Mouse (Mus musculus) left cerebral cortex, adult 18-20 months (tissue): Measurements from ENCODE around the gene Spc25. TPM values are rescaled to one million over a fixed set of nuclear protein-coding genes. Genes with fewer than 3 reads are reported as not detected.

Experiments
- DNase-seq, 2 experiments: peaks; one replicate each; pipeline ENCODE4 v3.0.0; 2021 to 2022; ENCODE audit warnings: low spot score in 2 of 2, mixed read lengths in 1 of 2
- total RNA-seq, 2 experiments: library from RNA; stranded (reverse); gene quantifications; 2 replicates each; pipeline ENCODE4 v1.2.3; 2021

Gene Spc25
- total RNA-seq, 2 experiments from 2014 or later: 0.81 to 0.91 TPM

- DNase-seq: peak; percentile 29 to 43
Measured at GRCm38 (mm10) chr2:69188732-69189131, 17.3 kb downstream of the Spc25 start.

DNA sequence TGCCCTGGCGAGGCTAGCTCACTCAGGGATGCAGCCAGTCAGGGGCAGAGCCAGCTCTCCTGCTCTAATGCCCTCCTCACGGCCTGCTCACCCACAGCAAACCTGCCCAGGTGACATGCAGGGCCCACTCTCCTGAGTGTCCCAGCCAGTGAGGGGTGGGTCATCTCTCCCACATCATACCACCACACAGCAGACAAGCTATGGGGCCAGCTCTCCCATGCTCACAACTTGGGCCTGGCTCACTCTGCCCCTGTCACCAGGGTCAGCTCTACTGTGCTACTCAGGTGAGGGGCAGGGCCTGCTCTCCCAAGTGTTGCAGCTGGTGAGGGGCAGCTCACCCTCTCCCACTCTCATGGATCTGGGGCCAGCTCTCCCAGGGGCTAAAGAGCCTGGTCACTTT is 18.0 kb downstream of the Spc25 start:
- no peak for DNase-seq

DNA sequence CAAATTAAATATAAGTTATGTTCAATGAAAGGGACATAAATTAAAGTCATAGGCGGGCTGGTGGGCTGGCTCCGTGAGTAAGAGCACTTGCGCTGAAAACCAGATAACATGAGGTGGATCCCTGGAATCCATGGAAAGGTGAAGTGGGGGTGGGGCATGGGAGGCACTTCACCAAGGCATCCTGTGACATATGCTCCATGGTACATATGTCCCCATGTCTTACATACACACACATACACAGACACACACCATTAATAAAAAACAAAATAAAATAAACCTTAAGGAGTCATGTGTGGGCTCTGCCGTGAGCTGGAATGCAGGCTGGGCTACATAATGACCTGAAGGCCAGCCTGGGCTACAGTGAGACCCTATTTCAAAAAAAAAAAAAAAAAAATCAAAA is 26.3 kb downstream of the Spc25 start:
- no peak for DNase-seq

DNA sequence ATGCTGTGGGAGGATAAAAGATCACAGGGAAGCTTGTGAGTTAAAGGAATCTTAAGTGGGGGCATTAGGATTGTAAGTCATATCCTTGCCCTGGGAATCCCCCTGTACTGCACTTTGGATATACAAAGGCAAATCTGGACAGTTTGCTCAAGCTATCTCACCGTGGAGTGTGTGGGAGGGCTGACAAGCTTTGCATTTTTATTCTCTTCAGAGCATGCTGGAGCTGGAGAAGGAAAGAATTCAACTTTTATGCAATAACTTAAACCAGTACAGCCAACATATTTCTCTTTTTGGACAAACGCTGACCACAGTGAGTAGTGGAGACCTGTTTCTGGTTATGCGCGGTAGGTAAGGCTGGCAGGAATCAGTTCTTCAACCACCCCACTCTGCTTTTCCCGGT is 30.7 kb downstream of the Spc25 start:
- DNase-seq: peak; percentile 17 to 36

GRCm38 (mm10) chr2:69170395-69171077 is 35.5 kb downstream of the Spc25 start:
- DNase-seq: no peak

DNA sequence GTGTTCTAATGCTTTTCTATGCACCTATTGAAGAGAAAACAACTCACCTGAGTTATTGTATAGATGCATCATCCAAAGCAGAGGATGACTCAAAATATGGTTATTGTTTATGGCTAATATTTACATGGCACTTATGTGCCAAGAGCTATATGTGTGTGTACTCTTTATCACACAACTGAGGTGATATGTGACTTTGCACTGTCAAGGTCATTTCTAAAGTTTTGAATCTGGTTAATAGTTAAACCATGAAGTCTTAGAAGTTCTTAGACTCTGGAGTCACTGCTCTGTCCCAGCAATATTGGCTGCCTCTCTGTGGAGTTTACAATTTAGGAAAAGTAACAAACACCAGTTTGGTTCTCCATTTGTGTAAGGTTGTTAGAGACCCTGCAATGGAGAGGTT is 47.1 kb downstream of the Spc25 start:
- DNase-seq: no peak

GRCm38 (mm10) chr2:69156283-69156682 is 49.7 kb downstream of the Spc25 start:
- DNase-seq: no peak

DNA sequence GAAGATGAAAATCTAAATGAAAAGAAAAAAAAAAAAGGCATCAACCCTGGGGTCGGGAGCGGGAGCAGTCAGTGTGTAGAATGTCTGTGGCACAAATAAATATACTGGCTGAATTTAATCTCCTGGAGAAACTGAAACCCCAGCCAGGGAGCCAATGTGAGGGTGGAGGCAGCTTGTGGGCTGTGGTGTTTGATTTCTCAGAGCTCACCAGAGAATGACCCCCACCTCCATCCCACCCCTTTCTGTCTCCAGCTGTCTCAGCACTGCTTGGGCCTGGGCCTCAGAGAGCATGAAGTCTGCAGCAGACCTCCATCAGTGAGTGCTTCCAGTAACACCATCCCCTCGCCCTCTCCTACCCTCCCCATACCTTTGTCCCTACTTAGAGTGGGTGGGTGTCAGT is 50.1 kb downstream of the Spc25 start:
- DNase-seq: no peak

DNA sequence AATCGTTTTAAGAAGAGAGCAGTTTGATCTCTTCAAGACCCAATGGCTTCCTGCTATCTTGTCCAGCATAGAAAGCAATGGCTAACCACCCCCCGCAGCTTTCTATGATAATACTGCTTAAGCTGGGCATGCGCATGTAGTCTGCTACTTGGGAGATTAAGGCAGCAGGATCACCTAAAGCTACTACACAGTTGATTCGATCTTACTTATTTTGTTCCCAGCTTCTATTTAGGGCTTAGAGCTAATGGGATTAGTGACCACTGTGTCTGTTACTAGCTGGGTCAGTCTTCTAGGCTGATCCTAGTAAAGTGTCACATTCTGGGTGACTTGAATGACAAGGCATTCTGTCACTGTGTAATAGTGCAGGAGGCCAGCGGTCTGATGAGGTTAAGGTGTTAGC is 55.2 kb downstream of the Spc25 start:
- DNase-seq: no peak

DNA sequence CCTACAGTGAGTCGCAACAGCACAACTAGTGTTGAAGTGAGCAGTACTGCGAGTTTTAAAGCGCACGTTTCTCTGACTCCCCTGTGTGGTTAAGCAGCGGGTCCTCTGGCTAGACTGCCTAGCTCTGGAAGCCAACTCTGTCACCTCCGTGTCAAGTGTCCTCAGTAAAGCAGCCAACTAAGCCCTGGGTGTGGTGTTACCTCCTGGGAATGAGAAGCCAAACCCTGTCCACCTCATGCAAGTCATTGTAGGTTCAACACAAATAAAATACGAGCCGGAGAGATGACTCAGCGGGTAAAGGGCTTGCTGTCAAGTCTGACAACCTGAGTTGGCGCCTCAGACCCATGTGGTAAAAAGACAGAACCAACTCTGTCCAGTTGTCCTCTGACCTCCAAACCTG is 56.8 kb downstream of the Spc25 start:
- DNase-seq: no peak

DNA sequence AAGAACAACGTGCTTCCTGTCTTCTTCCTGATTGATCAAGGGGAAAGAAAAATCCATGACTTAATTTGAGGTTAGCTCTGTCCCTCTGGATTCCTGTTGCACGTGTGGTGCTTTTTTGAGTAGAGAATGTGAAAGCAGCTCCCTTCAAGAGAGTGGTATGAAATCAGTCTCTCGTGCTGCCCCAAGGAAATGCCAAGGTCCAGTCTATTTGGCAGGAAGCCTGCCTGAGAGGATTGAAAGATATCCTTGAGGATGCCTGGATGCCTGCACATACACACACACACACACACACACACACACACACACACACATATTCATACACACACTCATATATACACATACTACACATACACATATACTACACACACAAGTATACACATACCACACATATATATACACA is 57.3 kb downstream of the Spc25 start:
- no peak for DNase-seq

Other genes with a start within 250 kb of the Spc25 start
- gene Nostrin, start 70.4 kb downstream of the Spc25 start, total RNA-seq: 1 to 10 TPM; 5.0 TPM
- gene G6pc2, start 4.9 kb upstream of the Spc25 start, total RNA-seq: not detected
- not detected for gene Abcb11, start 136.4 kb upstream of the Spc25 start, total RNA-seq
- gene Dhrs9, start 174.3 kb upstream of the Spc25 start, total RNA-seq: under 1 TPM; 0.12 to 0.21 TPM